Mouse (Mus musculus) limb, embryonic 12.5 days (tissue): ENCODE results near the gene Gns. TPM values are rescaled to one million over a fixed set of nuclear protein-coding genes. Genes with fewer than 3 reads are reported as not detected.

Experiments
- ATAC-seq: fragments of 200-750 bp; cut with Nextera tagmentation; 2 replicates; pipeline ENCODE4 v1.8.0; 2017; ENCODE audit warnings: low read depth, moderate TSS enrichment; ENCODE audit not compliant: insufficient number of reproducible peaks, insufficient read depth, low FRiP score, low TSS enrichment
- H3K27ac ChIP-seq: fragments of 300-500 bp; sonication (generic); 2 replicates; pipeline ENCODE4 v1.5.1; 2016; ENCODE audit warnings: mild to moderate bottlenecking, moderate library complexity
- H3K27me3 ChIP-seq: fragments of 300-500 bp; sonication (generic); 2 replicates; pipeline ENCODE4 v1.6.1; 2016; ENCODE audit warnings: mild to moderate bottlenecking, moderate library complexity
- H3K36me3 ChIP-seq: fragments of 300-500 bp; sonication (generic); 2 replicates; pipeline ENCODE4 v1.6.1; 2016; ENCODE audit warnings: mild to moderate bottlenecking, moderate library complexity
- H3K4me1 ChIP-seq: fragments of 300-500 bp; sonication (generic); replicated peaks from 2 replicates; pipeline ENCODE4 v1.6.1; 2016
- H3K4me2 ChIP-seq: fragments of 300-500 bp; sonication (generic); 2 replicates; pipeline ENCODE4 v1.6.1; 2016; ENCODE audit warnings: mild to moderate bottlenecking, moderate library complexity
- H3K4me3 ChIP-seq: fragments of 300-500 bp; sonication (generic); replicated peaks from 2 replicates; pipeline ENCODE4 v1.5.1; 2016; ENCODE audit warnings: mild to moderate bottlenecking
- H3K9ac ChIP-seq: fragments of 300-500 bp; sonication (generic); replicated peaks from 2 replicates; pipeline ENCODE4 v1.6.1; 2016; ENCODE audit warnings: mild to moderate bottlenecking, moderate library complexity
- H3K9me3 ChIP-seq: fragments of 300-500 bp; sonication (generic); 2 replicates; pipeline ENCODE4 v1.6.1; 2016; ENCODE audit warnings: mild to moderate bottlenecking, moderate library complexity
- WGBS: fragments of 180-500 bp; shearing (Covaris S2); methylation state at CpG from one replicate; pipeline ENCODE4 v1.1.7; 2016; 5-methylcytosine and 5-hydroxymethylcytosine counted together
- polyA plus RNA-seq: library from polyadenylated mRNA; unstranded; fragments of >200 nt; fragmentation: Nextera tagmentation; extraction: Ambion mirVana; gene quantifications from 2 replicates; pipeline ENCODE4 v1.2.1, GENCODE M21; 2016

Gene Gns
- polyA plus RNA-seq, 1 experiment from 2014 or later: 38.7 TPM

DNA sequence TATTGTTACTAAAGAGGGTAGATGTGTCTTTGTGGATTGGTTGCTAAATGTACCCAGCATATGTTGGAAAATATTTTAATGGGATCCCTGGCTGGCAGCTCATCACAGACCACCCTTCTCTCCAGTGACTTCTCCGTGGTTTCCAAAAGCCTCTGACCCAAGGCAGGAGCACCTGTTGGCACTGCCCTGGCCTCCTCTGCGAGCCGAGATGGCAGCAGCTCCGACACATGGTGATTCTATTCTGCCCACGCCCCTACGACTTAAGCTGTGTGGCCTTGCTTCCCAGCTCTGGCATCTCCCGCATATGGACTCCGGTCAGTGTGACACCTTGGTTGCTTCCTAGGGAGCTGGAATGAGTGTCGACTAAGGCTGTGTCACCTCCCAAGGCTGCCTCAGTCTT is 38.2 kb downstream of the Gns start:
- no peak for ATAC-seq
- H3K9me3 ChIP-seq: no peaks in the 10 kb centered on the region
- H3K9ac ChIP-seq: 0 out of 2 replicates have a peak overlapping the region, but pooled peaks have one; percentile 12
- H3K36me3 ChIP-seq: no peaks in the 10 kb centered on the region
- H3K27me3 ChIP-seq: no peaks in the 10 kb centered on the region
- H3K4me3 ChIP-seq: no peak overlapping the region
- H3K4me2 ChIP-seq: no peak overlapping the region
- peak overlapping the region; percentile 41; the same call in 1 of the 2 replicates for H3K27ac ChIP-seq
- WGBS: 62% methylated on average over 9 of the region's 9 CpGs
- H3K4me1 ChIP-seq: peaks cover 7% of the 10 kb centered on the region; the same call in 1 of the 2 replicates

DNA sequence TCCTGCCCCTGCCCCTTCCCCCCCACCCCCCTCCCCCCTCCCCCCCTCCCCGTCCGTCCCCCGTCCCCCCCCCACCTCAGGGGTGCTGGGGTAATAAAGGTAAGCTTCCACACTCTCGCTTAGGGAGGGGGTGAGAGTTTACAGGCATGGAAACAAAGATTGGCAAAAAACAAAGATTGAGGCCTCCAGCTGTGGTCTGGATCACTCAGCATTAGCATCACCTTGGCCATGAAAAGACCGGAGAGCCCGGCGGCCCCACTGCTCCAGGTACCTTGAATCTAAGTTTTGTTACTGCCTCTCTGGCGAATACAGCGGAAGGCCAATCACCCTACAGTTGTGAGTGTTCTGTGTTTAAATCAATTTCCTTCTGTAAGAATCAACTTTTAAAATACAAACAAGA is 39.1 kb downstream of the Gns start:
- Histone ChIP-seq H3K4me1 (peaks cover 7% of the 10 kb centered on the region; the same call in 1 of the 2 replicates), H3K27me3 (no peaks in the 10 kb centered on the region), H3K4me2 (no peak overlapping the region), H3K36me3 (no peaks in the 10 kb centered on the region), H3K4me3 (no peak overlapping the region), H3K27ac (no peak overlapping the region), H3K9ac (no peak overlapping the region), H3K9me3 (no peaks in the 10 kb centered on the region)
- 59% methylated on average over 6 of the region's 9 CpGs for WGBS
- ATAC-seq: no peak

DNA sequence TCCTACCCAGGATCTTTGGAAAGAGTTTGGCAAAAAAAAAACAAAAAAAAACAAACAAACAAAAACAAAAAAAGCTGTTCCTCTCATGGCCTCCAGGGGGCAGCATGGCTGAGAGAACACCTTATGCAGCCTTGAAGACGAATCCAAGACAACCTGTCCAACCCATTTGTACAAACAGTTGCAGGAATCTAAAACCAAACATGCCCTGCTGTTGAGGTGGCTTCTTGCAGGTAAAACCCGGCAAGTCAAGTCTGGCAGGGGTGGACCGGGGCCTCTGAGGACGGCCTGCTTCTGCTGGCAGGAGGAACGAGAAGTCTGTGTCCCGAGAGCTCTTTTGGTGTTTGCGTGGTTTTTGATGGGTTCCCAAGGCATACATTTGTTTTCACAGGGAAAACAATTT is 44.8 kb downstream of the Gns start:
- no peak overlapping the region for H3K27ac ChIP-seq
- no peaks in the 10 kb centered on the region for H3K27me3 ChIP-seq
- H3K9ac ChIP-seq: no peak overlapping the region
- no peak overlapping the region for H3K4me2 ChIP-seq
- H3K36me3 ChIP-seq: peaks cover 33% of the 10 kb centered on the region
- no peak overlapping the region for H3K4me3 ChIP-seq
- no peaks in the 10 kb centered on the region for H3K9me3 ChIP-seq
- peaks cover 9% of the 10 kb centered on the region; the same call in 1 of the 2 replicates for H3K4me1 ChIP-seq
- ATAC-seq: no peak
- WGBS: 69% methylated on average over 7 of the region's 7 CpGs

DNA sequence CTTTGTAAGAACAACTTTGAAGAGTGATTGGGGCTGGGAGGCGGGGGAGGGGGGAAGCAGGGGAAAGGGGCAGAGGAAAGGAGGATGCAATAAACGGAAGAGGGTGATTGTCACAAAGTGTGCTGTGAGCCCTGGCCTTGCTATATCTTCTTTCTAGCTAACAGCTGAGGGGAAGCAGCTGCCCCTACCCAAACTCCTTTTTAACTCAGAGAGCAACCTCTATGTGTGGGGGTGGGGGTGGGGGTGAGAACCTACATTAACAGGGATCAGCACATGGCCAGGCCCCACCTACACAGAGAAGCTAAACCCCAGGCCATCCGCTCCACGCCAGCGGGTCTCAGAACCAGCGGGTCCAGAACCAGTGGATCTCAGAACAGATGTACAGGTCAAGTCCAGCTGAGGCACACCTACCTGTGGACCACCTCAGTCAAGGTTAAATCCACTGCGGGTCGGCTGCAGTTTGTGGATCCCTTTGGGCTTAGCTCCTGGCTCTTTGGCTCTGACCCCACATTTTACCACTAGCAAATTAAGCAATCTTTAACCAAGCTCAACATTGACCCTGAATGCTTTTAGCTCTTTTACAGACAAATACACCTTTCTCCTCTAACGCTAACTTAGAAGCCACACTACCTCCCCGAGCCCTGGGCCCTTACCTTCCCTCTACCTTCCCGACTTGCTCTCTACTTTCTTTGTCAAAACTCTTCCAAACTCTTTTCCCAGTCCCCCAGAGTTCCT is 47.0 kb downstream of the Gns start:
- H3K36me3 ChIP-seq: peaks cover 47% of the 10 kb centered on the region
- H3K9ac ChIP-seq: no peak overlapping the region; the same call in 1 of the 2 replicates
- no peak overlapping the region for H3K4me2 ChIP-seq
- H3K27ac ChIP-seq: no peak overlapping the region
- WGBS: 75% methylated on average over 11 of the region's 11 CpGs
- H3K4me1 ChIP-seq: peaks cover 13% of the 10 kb centered on the region; the same call in 1 of the 2 replicates
- H3K27me3 ChIP-seq: no peaks in the 10 kb centered on the region
- no peaks in the 10 kb centered on the region for H3K9me3 ChIP-seq
- ATAC-seq: peak; percentile 9; the same call in 1 of the 2 replicates
- H3K4me3 ChIP-seq: no peak overlapping the region

DNA sequence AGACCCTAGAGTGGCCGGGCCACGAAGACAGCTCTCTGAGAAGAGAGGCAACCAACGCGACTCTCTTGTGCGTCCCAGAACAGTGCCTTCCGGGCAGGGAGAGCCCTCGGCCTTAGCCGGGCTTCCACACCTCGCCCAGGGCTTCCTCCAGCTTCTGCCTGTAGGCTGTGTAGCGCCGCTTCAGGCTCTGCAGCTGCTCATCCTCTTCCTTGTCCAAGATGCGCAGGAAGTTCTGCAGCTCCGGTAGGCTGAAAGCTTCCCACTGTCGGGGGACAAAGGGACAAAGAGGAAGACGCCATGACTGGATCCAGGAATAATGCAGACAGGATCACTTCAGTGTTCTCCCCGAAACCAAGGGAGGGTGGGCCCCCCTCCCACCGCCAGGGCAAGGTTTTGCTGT is 47.9 kb downstream of the Gns start:
- Histone ChIP-seq H3K4me2 (no peak overlapping the region), H3K4me3 (no peak overlapping the region), H3K9me3 (no peaks in the 10 kb centered on the region), H3K27ac (no peak overlapping the region), H3K36me3 (peaks cover 47% of the 10 kb centered on the region), H3K27me3 (no peaks in the 10 kb centered on the region), H3K9ac (no peak overlapping the region), H3K4me1 (peaks cover 13% of the 10 kb centered on the region; the same call in 1 of the 2 replicates)
- no peak for ATAC-seq
- WGBS: 94% methylated on average over 17 of the region's 17 CpGs

DNA sequence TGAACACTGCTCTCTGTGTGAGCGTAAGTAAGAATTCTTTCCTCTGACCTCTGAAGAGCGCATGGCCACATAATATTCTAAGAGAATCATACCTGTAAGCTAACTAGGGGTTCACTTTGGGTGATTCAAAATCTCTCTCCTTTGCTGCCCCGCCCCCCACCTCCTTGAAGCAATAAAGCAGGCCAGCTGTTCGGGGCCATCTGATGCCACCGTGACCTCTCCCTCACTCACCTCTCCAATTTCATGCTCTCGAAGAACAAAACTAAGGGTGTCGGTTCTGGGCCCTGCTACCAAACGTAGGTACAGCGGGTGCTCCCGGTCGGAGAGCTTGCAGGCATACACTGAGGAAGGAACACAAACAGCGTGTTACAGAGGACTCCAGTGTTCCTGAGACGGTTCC is 49.2 kb downstream of the Gns start:
- 69% methylated on average over 13 of the region's 13 CpGs for WGBS

DNA sequence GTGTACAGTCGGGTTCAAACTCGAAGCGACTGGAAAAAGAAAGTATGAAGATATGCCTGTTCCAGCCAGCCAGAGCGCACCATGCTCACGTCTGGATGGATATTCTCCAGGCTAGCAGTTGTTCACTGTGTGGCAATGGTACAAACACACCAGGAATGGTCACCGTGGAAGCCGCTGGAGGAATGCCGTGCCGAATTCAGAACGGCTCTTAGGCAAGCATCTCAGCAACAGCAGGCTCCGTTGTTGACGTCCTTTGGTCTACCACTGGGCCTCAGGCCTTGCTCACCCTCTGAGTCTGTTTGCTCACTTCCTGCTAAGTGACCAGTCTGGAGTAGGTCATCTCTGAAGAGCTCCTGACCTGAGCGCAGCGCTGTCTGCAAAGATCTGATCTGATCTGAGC is 53.9 kb downstream of the Gns start:
- Histone ChIP-seq H3K4me1 (peaks cover 28% of the 10 kb centered on the region), H3K9me3 (no peaks in the 10 kb centered on the region), H3K27me3 (no peaks in the 10 kb centered on the region), H3K27ac (no peak overlapping the region), H3K4me2 (no peak overlapping the region), H3K9ac (no peak overlapping the region), H3K36me3 (peaks cover 26% of the 10 kb centered on the region), H3K4me3 (no peak overlapping the region)
- no peak for ATAC-seq
- WGBS: 91% methylated on average over 14 of the region's 14 CpGs

More for the DNA sequence above, 49.2 kb downstream of the Gns start:
- H3K4me1 ChIP-seq: peaks cover 13% of the 10 kb centered on the region; the same call in 1 of the 2 replicates
- H3K27ac ChIP-seq: no peak overlapping the region
- H3K36me3 ChIP-seq: peaks cover 47% of the 10 kb centered on the region
- no peak overlapping the region for H3K9ac ChIP-seq
- H3K9me3 ChIP-seq: no peaks in the 10 kb centered on the region
- H3K4me3 ChIP-seq: no peak overlapping the region
- no peaks in the 10 kb centered on the region for H3K27me3 ChIP-seq
- no peak overlapping the region for H3K4me2 ChIP-seq
- ATAC-seq: no peak

GRCm38 (mm10) chr10:121419640-121420470 is 55.0 kb downstream of the Gns start:
- Histone ChIP-seq H3K9me3 (no peaks in the 10 kb centered on the region), H3K9ac (no peak overlapping the region), H3K4me1 (peaks cover 35% of the 10 kb centered on the region), H3K4me2 (no peak overlapping the region), H3K27me3 (no peaks in the 10 kb centered on the region), H3K36me3 (peaks cover 18% of the 10 kb centered on the region), H3K4me3 (no peak overlapping the region), H3K27ac (no peak overlapping the region)
- 53% methylated on average over 22 of the region's 22 CpGs for WGBS
- ATAC-seq: no peak

DNA sequence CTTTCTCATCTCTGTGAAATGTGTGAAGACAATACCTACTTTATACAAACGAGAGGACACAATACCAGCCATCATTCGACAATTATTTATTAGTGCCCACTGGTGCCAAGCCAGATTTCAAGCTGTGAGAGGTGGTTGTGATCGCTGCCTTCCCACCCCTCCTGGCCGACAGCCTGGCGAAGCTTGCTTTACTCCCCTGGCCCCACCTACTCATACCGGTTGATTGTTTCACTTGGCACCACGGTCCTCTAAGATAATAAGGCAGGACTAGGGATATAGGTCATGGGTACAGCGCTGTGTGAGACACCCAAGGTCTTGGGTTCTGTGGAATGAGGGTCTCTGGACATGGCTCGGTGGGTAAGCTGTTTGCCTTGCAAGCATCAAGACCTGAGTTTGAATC is 56.1 kb downstream of the Gns start:
- Histone ChIP-seq H3K36me3 (peaks cover 6% of the 10 kb centered on the region; the same call in 1 of the 2 replicates), H3K9ac (no peak overlapping the region), H3K27me3 (no peaks in the 10 kb centered on the region), H3K9me3 (no peaks in the 10 kb centered on the region), H3K4me2 (no peak overlapping the region), H3K4me3 (no peak overlapping the region), H3K27ac (no peak overlapping the region), H3K4me1 (peaks cover 46% of the 10 kb centered on the region)
- 82% methylated on average over 9 of the region's 9 CpGs for WGBS
- no peak for ATAC-seq

GRCm38 (mm10) chr10:121421657-121422290 is 56.9 kb downstream of the Gns start:
- Histone ChIP-seq H3K4me2 (no peak overlapping the region), H3K36me3 (peaks cover 5% of the 10 kb centered on the region; the same call in 1 of the 2 replicates), H3K4me3 (no peak overlapping the region), H3K9me3 (no peaks in the 10 kb centered on the region), H3K27ac (no peak overlapping the region), H3K9ac (no peak overlapping the region), H3K4me1 (peaks cover 48% of the 10 kb centered on the region), H3K27me3 (no peaks in the 10 kb centered on the region)
- 77% methylated on average over 11 of the region's 11 CpGs for WGBS
- ATAC-seq: no peak

- Histone ChIP-seq H3K27ac (no peak overlapping the region), H3K4me1 (peaks cover 52% of the 10 kb centered on the region), H3K9ac (no peak overlapping the region), H3K36me3 (0 out of 2 replicates have a peak, but pooled peaks cover 5% of the 10 kb centered on the region), H3K4me2 (no peak overlapping the region), H3K9me3 (no peaks in the 10 kb centered on the region), H3K4me3 (no peak overlapping the region), H3K27me3 (no peaks in the 10 kb centered on the region)
- 91% methylated on average over 6 of the region's 6 CpGs for WGBS
- ATAC-seq: no peak
Observed at GRCm38 (mm10) chr10:121422294-121422693, 57.4 kb downstream of the Gns start.
